Mouse (Mus musculus) kidney, adult 18-20 months (tissue): ENCODE measurements around the gene Speer4f1.
A peak's percentile ranks its signal among the peaks of the same experiment; 100 is the strongest.
"Not testable (repeated sequence)": the region's sequence is repeated elsewhere in the genome, so short reads cannot be mapped to it uniquely, and the experiment has no call there.

Experiments
- DNase-seq: peaks from one replicate; pipeline ENCODE4 v3.0.0; 2021

Gene Speer4f1

GRCm38 (mm10) chr5:17475798-17476197 lies at the start of gene Speer4f1:
TSS of gene Speer4f1 (plus strand) at chr5:17476098.
- not testable (repeated sequence) for DNase-seq

- peak; percentile 9 for DNase-seq
Measured at GRCm38 (mm10) chr5:17426930-17427329, 49.0 kb upstream of the Speer4f1 start.

GRCm38 (mm10) chr5:17434721-17435120 lies 41.2 kb upstream of the Speer4f1 start:
- no peak for DNase-seq

- no peak for DNase-seq
Measured at GRCm38 (mm10) chr5:17436209-17436608, 39.7 kb upstream of the Speer4f1 start.

- DNase-seq: no peak
Measured at GRCm38 (mm10) chr5:17439487-17440102, 36.3 kb upstream of the Speer4f1 start.

GRCm38 (mm10) chr5:17454059-17454458 lies 21.8 kb upstream of the Speer4f1 start:
- no peak for DNase-seq

- DNase-seq: no peak
Measured at GRCm38 (mm10) chr5:17454952-17455586, 20.8 kb upstream of the Speer4f1 start.

- DNase-seq: no peak
Measured at GRCm38 (mm10) chr5:17456671-17457070, 19.2 kb upstream of the Speer4f1 start.

GRCm38 (mm10) chr5:17468120-17468519 lies 7.8 kb upstream of the Speer4f1 start:
- not testable (repeated sequence) for DNase-seq

GRCm38 (mm10) chr5:17476476-17476875 lies 578 bp downstream of the Speer4f1 start:
- no peak for DNase-seq

- no peak for DNase-seq
Measured at GRCm38 (mm10) chr5:17489894-17490293, 14.0 kb downstream of the Speer4f1 start.

GRCm38 (mm10) chr5:17495616-17496015 lies 19.7 kb downstream of the Speer4f1 start:
- DNase-seq: no peak

GRCm38 (mm10) chr5:17496650-17497049 lies 20.8 kb downstream of the Speer4f1 start:
- no peak for DNase-seq

- DNase-seq: no peak
Measured at GRCm38 (mm10) chr5:17499873-17500329, 24.0 kb downstream of the Speer4f1 start.

- no peak for DNase-seq
Measured at GRCm38 (mm10) chr5:17500866-17501265, 25.0 kb downstream of the Speer4f1 start.

GRCm38 (mm10) chr5:17505540-17505939 lies 29.6 kb downstream of the Speer4f1 start:
- DNase-seq: no peak

- no peak for DNase-seq
Measured at GRCm38 (mm10) chr5:17508038-17508437, 32.1 kb downstream of the Speer4f1 start.
